Comparison of ENCODE assay signal across 9 mouse cellular contexts in genomic region chr2:172550364-172551080, GRCm38 (mm10). TPM values are rescaled to one million over a fixed set of nuclear protein-coding genes. Genes with fewer than 3 reads are reported as not detected.
DNase-seq lines count a peak whose midpoint lies in the region; ATAC-seq and TF ChIP-seq lines count a peak whose summit lies in the region.
"Had no signal": no experiment of that assay in that cellular context is flagged by ENCODE, and none has a peak within 500 bp of the region (broad histone marks: within the 10 kb centered on the region; RNA-seq: fewer than 3 reads in every experiment).

No protein-coding gene starts in this region.

- no peaks in the 10 kb centered on the region for H3K36me3 ChIP-seq in liver, embryonic 14.5 days (replicated peaks; ENCODE audit: control insufficient read depth, insufficient read depth, low read depth)
- no peaks in the 10 kb centered on the region for H3K36me3 ChIP-seq in neural tube, embryonic 12.5 days

- no peaks in the 10 kb centered on the region for H3K9me3 ChIP-seq in liver, embryonic 14.5 days (ENCODE audit: control insufficient read depth, low read length)
- no peaks in the 10 kb centered on the region for H3K9me3 ChIP-seq in neural tube, embryonic 12.5 days

- 1% methylated on average over 62 of the region's 62 CpGs for WGBS in liver, embryonic 14.5 days (ENCODE audit: insufficient replicate concordance)
- WGBS in neural tube, embryonic 12.5 days = under 1% methylated on average over 62 of the region's 62 CpGs

- no peak overlapping the region for H3K27ac ChIP-seq in liver, embryonic 14.5 days
- H3K27ac ChIP-seq in neural tube, embryonic 12.5 days = no peak overlapping the region

- peak; percentile 75 for TF ChIP-seq CTCF in liver, embryonic 14.5 days (IDR thresholded peaks at IDR 0.05; ENCODE audit: low read depth)

- peaks cover 90% of the 10 kb centered on the region for H3K27me3 ChIP-seq in liver, embryonic 14.5 days (ENCODE audit: control insufficient read depth, insufficient read depth, low read length)
- H3K27me3 ChIP-seq in neural tube, embryonic 12.5 days (replicated peaks) = peaks cover 95% of the 10 kb centered on the region

- no peaks in the 10 kb centered on the region for H3K4me1 ChIP-seq in liver, embryonic 14.5 days (replicated peaks; ENCODE audit: control insufficient read depth in 2 of 2, insufficient read depth in 2 of 2, low read length in 1 of 2)
- peaks cover 47% of the 10 kb centered on the region for H3K4me1 ChIP-seq in neural tube, embryonic 12.5 days

- DNase-seq in left cerebral cortex, postnatal 4 days = peak; percentile 80
- no peak for DNase-seq in left cerebral cortex, postnatal 25 days (ENCODE audit: low spot score in 2 of 2)
- peak; percentile 66 to 73 for DNase-seq in cerebellum, postnatal 14 days
- peak; percentile 73 for DNase-seq in gastrocnemius, postnatal 10 days
- peak; percentile 34 for DNase-seq in induced T-regulatory cell, adult 2 months (ENCODE audit: low read depth)
- no peak for DNase-seq in liver, embryonic 14.5 days (ENCODE audit: low read depth in 3 of 3, low spot score in 3 of 3)
- peak; percentile 54 to 64 for DNase-seq in thymus, postnatal 36 days

- H3K4me2 ChIP-seq in liver, embryonic 14.5 days (ENCODE audit: low read depth) = no peak overlapping the region
- H3K4me2 ChIP-seq in neural tube, embryonic 12.5 days (replicated peaks) = peak overlapping the region; percentile 61

- TF ChIP-seq EP300 in liver, embryonic 14.5 days (IDR thresholded peaks at IDR 0.05; ENCODE audit: low read depth) = no peak

- no peak for ATAC-seq in liver, embryonic 14.5 days (ENCODE audit: insufficient read depth)
- 0 out of 2 replicates have a peak, but pooled peaks have one; percentile 35 for ATAC-seq in neural tube, embryonic 12.5 days (ENCODE audit: low FRiP score, low read depth)

- H3K4me3 ChIP-seq in liver, embryonic 14.5 days (ENCODE audit: insufficient read depth in 1 of 2, low read depth in 2 of 2, low read length in 2 of 2) = no peak overlapping the region
- peak overlapping the region; percentile 13; the same call in 1 of the 2 replicates for H3K4me3 ChIP-seq in neural tube, embryonic 12.5 days
- H3K4me3 ChIP-seq: myocyte had no signal

- no peak overlapping the region for H3K9ac ChIP-seq in liver, embryonic 14.5 days (replicated peaks)
- 0 out of 2 replicates have a peak overlapping the region, but pooled peaks have one; percentile 1 for H3K9ac ChIP-seq in neural tube, embryonic 12.5 days

- intact Hi-C loops in left cerebral cortex, postnatal 4 days (cut with DNase I) = no loop called here
- intact Hi-C loops in left cerebral cortex, postnatal 25 days (cut with DNase I) = loop anchor here (10.0 kb wide), 1 partner anchor 174 kb away; no protein-coding TSS in a partner anchor

RNA-seq across cellular contexts. Expression of gene Tfap2c, which starts 1.1 kb away (rescaled TPM):
- total RNA-seq in left cerebral cortex, postnatal 4 days (2021) = 1 to 10 TPM; 1.2 TPM
- total RNA-seq in left cerebral cortex, postnatal 25 days (2021) = under 1 TPM; 0.11 to 0.57 TPM
- total RNA-seq in gastrocnemius, postnatal 10 days (2021) = not detected
- polyA plus RNA-seq in liver, embryonic 14.5 days (2012; rRNA removed) = 0.01 TPM in 1 of 2 replicates, not detected in the other
- not detected in 2 replicates for polyA plus RNA-seq in liver, embryonic 14.5 days (2014; fragmentation: Nextera tagmentation; extraction: Ambion mirVana)
- 1.0 and 1.1 TPM in 2 replicates for polyA plus RNA-seq in neural tube, embryonic 12.5 days (2016; fragmentation: Nextera tagmentation; extraction: Ambion mirVana)
- polyA plus RNA-seq: myocyte had no signal

Comparison
In these comparisons a context has a peak if more than half of its experiments do, and no peak if none do; other contexts are left out.
1. DNase-seq: peak in left cerebral cortex, postnatal 4 days (single experiment), cerebellum, postnatal 14 days (2 of 2), gastrocnemius, postnatal 10 days (single experiment), induced T-regulatory cell, adult 2 months (single experiment) and thymus, postnatal 36 days (2 of 2); none in left cerebral cortex, postnatal 25 days (0 of 2) and liver, embryonic 14.5 days (0 of 3).